Mouse (Mus musculus) gastrocnemius, postnatal 14 days (tissue): ENCODE measurements at regions not wholly inside any gene's neighbourhood (a gene's known extent, or its start where the extent isn't known, plus 50 kb on each side); places are given as distances from the start of the nearest gene placed in this dataset.

Source experiments
- microRNA-seq, 2 experiments: library from miRNA; unstranded; fragments of <30 nt; microRNA quantifications; one replicate each; pipeline ENCODE4 v1.2.0; 2021

Small RNA genes lying in the stretch of these regions (microRNA-seq; reads per million reads assigned to microRNA genes)
- gene Mir6341, result 0 reads per million in 2 experiments
